Mouse (Mus musculus): ENCODE results near the gene Gnai2. TPM values are rescaled to one million over a fixed set of nuclear protein-coding genes. Genes with fewer than 3 reads are reported as not detected.

The Gnai2 gene
- polyA plus RNA-seq, 1 experiment = 301 TPM

GRCm38 (mm10) chr9:107596619-107597569 is 38.3 kb downstream of the Gnai2 start:
- TF ChIP-seq POLR2A (IDR thresholded peaks at IDR 0.05; ENCODE audit: borderline replicate concordance, insufficient read depth, low read length) = no peak
- no peak for TF ChIP-seq CTCF (IDR thresholded peaks at IDR 0.05; ENCODE audit: borderline replicate concordance, insufficient read depth, low read depth, low read length)
- no peak overlapping the region for H3K27ac ChIP-seq (ENCODE audit: insufficient read depth, low read length)
- H3K4me3 ChIP-seq (replicated peaks; ENCODE audit: insufficient read depth, low read depth, low read length) = no peak overlapping the region
- H3K27me3 ChIP-seq (ENCODE audit: control insufficient read depth, insufficient read depth, low read length) = no peaks in the 10 kb centered on the region
- H3K4me1 ChIP-seq (ENCODE audit: control insufficient read depth, insufficient read depth, low read length) = peaks cover 33% of the 10 kb centered on the region
- no peak for DNase-seq
- WGBS = 73% methylated on average over 11 of the region's 11 CpGs

GRCm38 (mm10) chr9:107594281-107595062 is 40.7 kb downstream of the Gnai2 start:
- 88% methylated on average over 8 of the region's 8 CpGs for WGBS
- TF ChIP-seq POLR2A (IDR thresholded peaks at IDR 0.05; ENCODE audit: borderline replicate concordance, insufficient read depth, low read length) = no peak
- no peak for TF ChIP-seq CTCF (IDR thresholded peaks at IDR 0.05; ENCODE audit: borderline replicate concordance, insufficient read depth, low read depth, low read length)
- DNase-seq = no peak
- Histone ChIP-seq H3K27ac (ENCODE audit: insufficient read depth, low read length) (no peak overlapping the region), H3K4me3 (replicated peaks; ENCODE audit: insufficient read depth, low read depth, low read length) (no peak overlapping the region), H3K27me3 (ENCODE audit: control insufficient read depth, insufficient read depth, low read length) (no peaks in the 10 kb centered on the region), H3K4me1 (ENCODE audit: control insufficient read depth, insufficient read depth, low read length) (peaks cover 40% of the 10 kb centered on the region)

GRCm38 (mm10) chr9:107593101-107593976 is 41.8 kb downstream of the Gnai2 start:
- no peak for TF ChIP-seq CTCF (IDR thresholded peaks at IDR 0.05; ENCODE audit: borderline replicate concordance, insufficient read depth, low read depth, low read length)
- TF ChIP-seq POLR2A (IDR thresholded peaks at IDR 0.05; ENCODE audit: borderline replicate concordance, insufficient read depth, low read length) = no peak
- peak overlapping the region; percentile 77 for H3K27ac ChIP-seq (ENCODE audit: insufficient read depth, low read length)
- peak; percentile 90 to 93 for DNase-seq
- no peak overlapping the region for H3K4me3 ChIP-seq (replicated peaks; ENCODE audit: insufficient read depth, low read depth, low read length)
- 13% methylated on average over 11 of the region's 11 CpGs for WGBS
- peaks cover 40% of the 10 kb centered on the region for H3K4me1 ChIP-seq (ENCODE audit: control insufficient read depth, insufficient read depth, low read length)
- H3K27me3 ChIP-seq (ENCODE audit: control insufficient read depth, insufficient read depth, low read length) = no peaks in the 10 kb centered on the region

GRCm38 (mm10) chr9:107590773-107591060 is 44.5 kb downstream of the Gnai2 start:
- TF ChIP-seq CTCF (IDR thresholded peaks at IDR 0.05; ENCODE audit: borderline replicate concordance, insufficient read depth, low read depth, low read length) (no peak), POLR2A (IDR thresholded peaks at IDR 0.05; ENCODE audit: borderline replicate concordance, insufficient read depth, low read length) (no peak)
- no peak overlapping the region for H3K4me3 ChIP-seq (replicated peaks; ENCODE audit: insufficient read depth, low read depth, low read length)
- DNase-seq = no peak
- H3K4me1 ChIP-seq (ENCODE audit: control insufficient read depth, insufficient read depth, low read length) = peaks cover 30% of the 10 kb centered on the region
- no peak overlapping the region for H3K27ac ChIP-seq (ENCODE audit: insufficient read depth, low read length)
- 92% methylated on average over 6 of the region's 6 CpGs for WGBS
- no peaks in the 10 kb centered on the region for H3K27me3 ChIP-seq (ENCODE audit: control insufficient read depth, insufficient read depth, low read length)

GRCm38 (mm10) chr9:107590058-107590772 is 45.0 kb downstream of the Gnai2 start:
- Histone ChIP-seq H3K4me1 (ENCODE audit: control insufficient read depth, insufficient read depth, low read length) (peaks cover 30% of the 10 kb centered on the region), H3K27me3 (ENCODE audit: control insufficient read depth, insufficient read depth, low read length) (no peaks in the 10 kb centered on the region), H3K27ac (ENCODE audit: insufficient read depth, low read length) (no peak overlapping the region), H3K4me3 (replicated peaks; ENCODE audit: insufficient read depth, low read depth, low read length) (no peak overlapping the region)
- DNase-seq = no peak
- WGBS = 67% methylated on average over 25 of the region's 25 CpGs
- TF ChIP-seq POLR2A (IDR thresholded peaks at IDR 0.05; ENCODE audit: borderline replicate concordance, insufficient read depth, low read length) (no peak), CTCF (IDR thresholded peaks at IDR 0.05; ENCODE audit: borderline replicate concordance, insufficient read depth, low read depth, low read length) (no peak)

- 3% methylated on average over 33 of the region's 33 CpGs for WGBS
Measured at GRCm38 (mm10) chr9:107587833-107588639, 47.1 kb downstream of the Gnai2 start.

More at GRCm38 (mm10) chr9:107587833-107588639, 47.1 kb downstream of the Gnai2 start:
- Histone ChIP-seq H3K4me3 (replicated peaks; ENCODE audit: insufficient read depth, low read depth, low read length) (peak overlapping the region; percentile 81), H3K27ac (ENCODE audit: insufficient read depth, low read length) (no peak overlapping the region), H3K27me3 (ENCODE audit: control insufficient read depth, insufficient read depth, low read length) (no peaks in the 10 kb centered on the region), H3K4me1 (ENCODE audit: control insufficient read depth, insufficient read depth, low read length) (peaks cover 18% of the 10 kb centered on the region)
- DNase-seq = no peak
- TF ChIP-seq POLR2A (IDR thresholded peaks at IDR 0.05; ENCODE audit: borderline replicate concordance, insufficient read depth, low read length) (no peak; the same call in 1 of the 2 replicates), CTCF (IDR thresholded peaks at IDR 0.05; ENCODE audit: borderline replicate concordance, insufficient read depth, low read depth, low read length) (no peak)

All from cerebellum, adult 2 months (tissue).